Mouse (Mus musculus): ENCODE measurements around the gene Pou4f2. TPM values are rescaled to one million over a fixed set of nuclear protein-coding genes. Genes with fewer than 3 reads are reported as not detected.

Gene Pou4f2
- total RNA-seq, 4 experiments from 2014 or later, result not detected

DNA sequence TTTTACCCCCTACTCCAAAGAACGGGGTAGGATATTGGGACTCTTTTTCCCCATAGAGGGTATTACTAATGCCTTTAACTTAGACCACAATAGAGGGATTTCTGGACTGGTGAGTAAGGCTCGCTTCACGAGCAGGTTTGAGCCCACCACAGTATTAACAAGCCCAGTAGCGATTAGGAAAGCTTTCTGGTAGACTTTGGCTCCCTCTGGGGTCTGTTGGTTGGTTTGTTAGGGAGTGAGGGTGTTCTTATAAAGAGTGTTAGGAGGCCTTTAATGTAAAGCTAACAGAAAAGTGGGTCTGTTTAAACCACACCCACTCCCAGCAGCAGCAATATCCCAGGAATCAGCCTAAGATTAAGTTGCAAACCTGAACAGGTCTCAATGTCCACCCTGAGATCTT is 17.2 kb downstream of the Pou4f2 start:
- no peak for DNase-seq (ENCODE audit: low spot score)

DNA sequence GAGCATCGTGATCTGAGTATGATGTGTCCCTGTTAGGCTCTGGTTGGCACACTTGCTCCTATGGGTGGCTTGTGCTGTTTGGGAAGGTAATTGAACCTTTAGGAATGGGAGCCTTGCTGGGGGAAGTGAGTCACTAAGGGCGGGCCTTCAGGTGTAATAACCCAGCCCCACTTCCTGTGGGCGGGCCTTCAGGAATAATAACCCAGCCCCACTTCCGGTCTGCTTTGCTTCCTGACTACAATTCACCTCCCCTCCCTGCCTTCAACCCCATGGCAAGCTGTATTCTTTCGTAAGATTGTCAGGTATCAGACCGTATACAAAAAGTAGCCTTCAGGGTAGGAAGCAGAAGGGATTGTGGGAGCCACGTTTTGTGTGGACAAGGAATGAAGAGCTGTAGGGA is 45.7 kb downstream of the Pou4f2 start:
- no peak for DNase-seq (ENCODE audit: low spot score)

Other genes starting within 250 kb of the Pou4f2 start
- gene Ttc29, start 223.3 kb downstream of the Pou4f2 start, total RNA-seq (2022), result not detected
- gene Rbmxl1, start 72.3 kb upstream of the Pou4f2 start, total RNA-seq (2022), result 10 to 100 TPM; 14.0 to 17.6 (median 16.5) TPM
- gene Slc10a7, start 72.7 kb upstream of the Pou4f2 start, total RNA-seq (2022), result 1 to 10 TPM; 3.1 to 6.3 (median 4.9) TPM

All from heart, adult 8-10 months (tissue).